Mouse (Mus musculus): ENCODE results near the gene Spag6.

Spag6 gene

DNA sequence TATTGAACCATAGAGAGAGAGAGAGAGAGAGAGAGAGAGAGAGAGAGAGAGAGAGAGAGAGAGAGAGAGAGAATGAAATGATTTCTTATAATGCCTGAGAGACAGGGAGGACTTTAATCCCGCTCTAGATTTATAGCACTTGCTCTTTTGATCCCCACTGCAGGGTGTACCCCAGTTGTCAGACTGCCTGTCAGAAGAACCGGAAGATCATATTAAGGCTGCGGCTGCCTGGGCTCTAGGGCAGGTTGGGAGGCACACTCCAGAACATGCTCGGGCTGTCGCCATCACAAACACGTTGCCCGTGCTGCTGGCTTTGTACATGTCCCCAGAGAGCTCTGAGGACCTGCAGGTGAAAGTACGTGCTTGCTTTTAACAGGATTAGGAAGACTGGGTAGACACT, 43.2 kb downstream of the Spag6 start:
- DNase-seq: no peak

- no peak for DNase-seq
Observed at GRCm38 (mm10) chr2:18739216-18739615, 45.4 kb downstream of the Spag6 start.

DNA sequence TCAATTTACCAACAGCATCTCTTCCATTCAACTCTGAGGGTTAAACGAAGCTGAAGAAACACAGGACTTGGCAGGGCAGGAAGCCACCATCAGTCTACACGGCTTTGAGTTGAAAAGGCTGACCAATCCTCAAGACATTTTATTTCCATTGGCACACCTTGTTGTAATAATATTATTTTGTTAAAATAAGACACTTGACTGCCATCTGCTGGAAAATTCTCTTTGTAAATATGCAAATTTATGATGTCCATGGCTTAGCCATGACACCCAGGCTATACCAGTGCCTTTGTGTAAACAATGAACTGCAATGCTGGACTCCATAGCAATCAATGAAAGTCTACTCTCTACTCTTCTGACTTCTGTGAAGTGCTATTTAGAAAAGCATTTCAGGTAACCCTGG, 62.3 kb downstream of the Spag6 start:
- DNase-seq: no peak

- no peak for DNase-seq
Observed at GRCm38 (mm10) chr2:18764846-18765245, 71.0 kb downstream of the Spag6 start.

- no peak for DNase-seq
Observed at GRCm38 (mm10) chr2:18765481-18766249, 71.8 kb downstream of the Spag6 start.

DNA sequence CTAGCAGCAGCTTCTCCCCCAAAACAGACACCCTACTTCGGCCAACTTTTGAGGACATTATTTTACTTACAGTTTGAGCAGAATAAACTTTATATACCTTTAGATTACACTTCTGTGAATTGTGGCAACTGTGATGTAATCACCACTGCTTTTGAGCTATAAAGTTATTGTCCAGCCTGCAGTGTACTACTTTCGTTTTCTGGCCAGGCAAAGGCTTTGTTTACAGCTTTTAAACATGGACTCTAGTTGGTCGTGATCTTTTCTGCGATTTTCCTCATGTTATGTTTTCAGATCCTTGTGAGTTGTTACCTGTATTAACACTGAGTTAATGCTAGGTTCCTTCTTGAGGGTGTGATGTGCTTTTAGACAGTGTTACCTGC, 72.6 kb downstream of the Spag6 start:
- no peak for DNase-seq

GRCm38 (mm10) chr2:18766821-18767541, 73.1 kb downstream of the Spag6 start:
- peak; percentile 77 for DNase-seq

DNA sequence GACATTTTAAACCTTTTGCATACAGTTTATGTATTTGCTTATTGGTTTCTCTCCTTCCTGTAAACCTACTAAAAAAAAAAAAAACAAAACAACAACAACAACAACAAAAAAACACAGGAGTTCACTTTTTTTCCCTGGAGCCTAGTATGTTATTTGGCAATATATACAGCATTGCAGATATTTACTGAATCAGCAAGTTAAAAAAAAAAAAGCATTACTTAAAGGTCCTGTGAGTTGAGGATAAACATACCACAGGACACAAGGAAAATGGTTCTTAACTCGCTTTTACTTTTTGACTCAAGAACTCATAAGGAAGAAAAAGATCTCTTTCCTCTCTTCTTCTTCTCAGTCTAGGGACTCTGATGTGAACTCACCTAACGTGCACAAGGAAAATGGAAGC, 74.6 kb downstream of the Spag6 start:
- no peak for DNase-seq

DNA sequence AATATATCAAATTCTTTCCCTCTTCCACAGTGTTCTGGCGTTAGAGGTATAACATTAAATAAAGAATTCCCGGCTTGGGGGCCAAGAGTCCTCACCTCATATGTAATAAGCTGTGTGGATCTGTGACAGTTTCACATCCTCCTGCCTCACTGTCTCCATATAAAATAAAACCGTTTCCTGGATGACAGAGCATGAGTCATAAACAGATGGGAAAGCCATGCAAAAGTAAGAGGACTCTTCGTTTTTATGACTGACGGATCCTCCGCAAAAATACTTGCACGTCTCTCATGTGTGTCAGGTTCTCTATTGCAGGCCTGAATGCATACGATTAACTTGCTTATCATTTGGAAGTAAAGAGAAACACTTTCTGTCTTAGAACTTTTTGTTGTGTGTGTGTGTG, 78.6 kb downstream of the Spag6 start:
- no peak for DNase-seq

- no peak for DNase-seq
Observed at GRCm38 (mm10) chr2:18774326-18774725, 80.5 kb downstream of the Spag6 start.

- no peak for DNase-seq
Observed at GRCm38 (mm10) chr2:18778220-18778619, 84.4 kb downstream of the Spag6 start.

DNA sequence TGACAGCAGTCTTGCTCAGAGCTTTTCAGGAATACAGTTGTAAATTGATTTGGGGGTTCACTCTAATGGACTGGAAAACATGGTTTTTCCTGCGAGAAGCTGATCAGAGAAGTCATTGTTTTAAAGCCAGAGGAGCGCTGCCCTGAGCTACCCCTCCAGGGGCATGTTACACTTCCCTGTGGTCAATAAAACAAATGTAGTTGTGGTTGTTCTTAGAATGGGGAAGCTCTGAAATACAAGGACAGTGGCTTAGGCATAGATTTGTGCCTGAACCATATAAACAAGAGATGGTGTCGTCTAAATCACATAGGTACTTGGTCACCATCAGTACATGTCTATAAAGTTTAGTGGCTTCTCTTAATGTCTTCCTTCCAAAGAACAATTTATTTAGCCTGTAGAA, 86.0 kb downstream of the Spag6 start:
- no peak for DNase-seq

DNA sequence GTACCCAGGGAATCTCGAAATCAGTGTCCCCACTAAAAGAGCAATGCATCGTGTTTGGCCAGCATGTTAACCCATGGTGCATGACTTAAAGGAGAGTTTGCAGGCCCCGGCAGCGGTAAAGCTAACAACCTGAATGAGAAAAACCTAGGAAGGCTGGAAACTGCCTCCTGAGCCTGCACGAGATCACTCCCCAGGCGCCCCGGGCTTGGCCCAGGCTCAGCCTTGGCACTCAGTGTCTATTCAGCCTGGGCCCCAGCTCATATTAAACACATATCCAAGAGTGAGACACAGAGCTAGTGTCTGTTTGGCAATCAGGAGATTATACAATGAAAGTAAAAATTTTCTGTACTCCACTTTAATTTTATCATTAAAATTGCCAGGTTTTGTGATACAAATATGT, 87.5 kb downstream of the Spag6 start:
- DNase-seq: no peak

GRCm38 (mm10) chr2:18794261-18794660, 100.4 kb downstream of the Spag6 start:
- DNase-seq: no peak

GRCm38 (mm10) chr2:18797776-18798175, 103.9 kb downstream of the Spag6 start:
- no peak for DNase-seq

DNA sequence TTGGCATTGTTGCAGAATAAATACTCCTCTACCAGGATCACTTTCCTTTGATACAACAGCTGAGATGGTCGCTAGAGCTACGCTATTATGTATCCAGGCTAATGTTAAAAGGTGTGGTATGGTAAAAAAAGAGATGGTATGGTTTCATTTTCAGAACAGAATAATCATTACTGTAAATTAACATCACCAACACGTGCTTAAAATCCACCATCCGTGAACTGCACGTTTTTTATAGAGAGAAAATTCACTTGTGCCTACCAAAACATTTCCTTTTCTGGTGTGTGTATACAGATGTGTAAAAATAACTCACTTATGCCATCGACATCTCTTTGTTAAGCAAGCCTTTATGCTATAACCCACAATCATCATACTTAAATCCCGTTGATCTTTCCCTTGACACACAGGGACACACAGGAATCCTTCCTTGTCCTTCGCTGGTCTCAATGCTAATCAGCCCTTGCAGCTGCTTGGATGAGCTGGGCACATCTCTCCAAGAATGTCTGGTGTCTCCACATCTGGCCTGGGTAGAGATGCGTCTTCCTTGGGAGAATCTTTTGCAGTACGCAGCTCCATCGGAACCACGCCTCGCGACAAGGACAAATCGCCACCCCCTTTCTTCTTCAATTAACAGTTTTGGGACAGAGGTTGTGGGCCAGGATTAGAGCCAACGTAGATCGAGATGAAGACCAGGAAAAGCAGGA, 105.6 kb downstream of the Spag6 start:
- DNase-seq: no peak
